In genomic region chr7:99380491-99381213, GRCm38 (mm10) we compare ENCODE assay signal across 8 mouse cellular contexts. TPM values are rescaled to one million over a fixed set of nuclear protein-coding genes. Genes with fewer than 3 reads are reported as not detected.
DNase-seq lines count a peak whose midpoint lies in the region; ATAC-seq and TF ChIP-seq lines count a peak whose summit lies in the region.

No protein-coding gene starts in this region.

- no peak for DNase-seq in frontal cortex, postnatal 25 days (ENCODE audit: low spot score in 2 of 2)
- DNase-seq in cerebellum, postnatal 25 days: peak; percentile 37 to 57
- peak; percentile 14 for DNase-seq in heart, postnatal 0 days (ENCODE audit: low spot score)
- DNase-seq in gastrocnemius, postnatal 14 days: no peak

- peaks cover 3% of the 10 kb centered on the region for H3K9me3 ChIP-seq in E14TG2a.4 (ENCODE audit: low read length)
- H3K9me3 ChIP-seq in heart, postnatal 0 days (replicated peaks; ENCODE audit: control insufficient read depth, low read length): no peaks in the 10 kb centered on the region
- no peaks in the 10 kb centered on the region for H3K9me3 ChIP-seq in limb, embryonic 15.5 days
- no peaks in the 10 kb centered on the region for H3K9me3 ChIP-seq in neural tube, embryonic 12.5 days

- H3K4me1 ChIP-seq in E14TG2a.4 (replicated peaks; ENCODE audit: low read depth, low read length): peaks cover 31% of the 10 kb centered on the region
- H3K4me1 ChIP-seq in heart, postnatal 0 days (ENCODE audit: control insufficient read depth, insufficient read depth): peaks cover 45% of the 10 kb centered on the region
- peaks cover 43% of the 10 kb centered on the region for H3K4me1 ChIP-seq in limb, embryonic 15.5 days
- peaks cover 54% of the 10 kb centered on the region for H3K4me1 ChIP-seq in neural tube, embryonic 12.5 days

- peak; percentile 64 for ATAC-seq in frontal cortex, adult (ENCODE audit: low TSS enrichment)
- peak; percentile 28 for ATAC-seq in heart, postnatal 0 days (ENCODE audit: insufficient read depth, low read depth)
- peak; percentile 74 for ATAC-seq in limb, embryonic 15.5 days (ENCODE audit: insufficient number of reproducible peaks, low FRiP score, low TSS enrichment, low read depth)
- ATAC-seq in neural tube, embryonic 12.5 days (ENCODE audit: low FRiP score, low read depth): peak; percentile 54

- peak overlapping the region; percentile 79 for H3K9ac ChIP-seq in heart, postnatal 0 days (replicated peaks; ENCODE audit: low read depth, low read length)
- peak overlapping the region; percentile 68 for H3K9ac ChIP-seq in limb, embryonic 15.5 days
- peak overlapping the region; percentile 85 for H3K9ac ChIP-seq in neural tube, embryonic 12.5 days

- peaks cover 88% of the 10 kb centered on the region for H3K27me3 ChIP-seq in E14TG2a.4 (ENCODE audit: insufficient read depth, low read length)
- no peaks in the 10 kb centered on the region for H3K27me3 ChIP-seq in heart, postnatal 0 days (ENCODE audit: control insufficient read depth, insufficient read depth, low read length)
- peaks cover 8% of the 10 kb centered on the region; the same call in 1 of the 2 replicates for H3K27me3 ChIP-seq in limb, embryonic 15.5 days
- 0 out of 2 replicates have a peak, but pooled peaks cover 7% of the 10 kb centered on the region for H3K27me3 ChIP-seq in neural tube, embryonic 12.5 days (replicated peaks)

- no peak for TF ChIP-seq EP300 in heart, postnatal 0 days (IDR thresholded peaks at IDR 0.05; ENCODE audit: low read depth)

- peak; percentile 37 for TF ChIP-seq CTCF in E14TG2a.4 (conservative IDR thresholded peaks at IDR 0.05; ENCODE audit: low read length)
- peak; percentile 43 for TF ChIP-seq CTCF in heart, postnatal 0 days (IDR thresholded peaks at IDR 0.05; ENCODE audit: low read depth)

- H3K36me3 ChIP-seq in E14TG2a.4 (ENCODE audit: insufficient read depth, low read length): no peaks in the 10 kb centered on the region
- H3K36me3 ChIP-seq in heart, postnatal 0 days (replicated peaks; ENCODE audit: control insufficient read depth, insufficient read depth, low read length): no peaks in the 10 kb centered on the region
- H3K36me3 ChIP-seq in limb, embryonic 15.5 days: no peaks in the 10 kb centered on the region
- H3K36me3 ChIP-seq in neural tube, embryonic 12.5 days: no peaks in the 10 kb centered on the region

- H3K27ac ChIP-seq in heart, postnatal 0 days (ENCODE audit: low read depth): peak overlapping the region; percentile 81
- peak overlapping the region; percentile 97 for H3K27ac ChIP-seq in limb, embryonic 15.5 days
- H3K27ac ChIP-seq in neural tube, embryonic 12.5 days: peak overlapping the region; percentile 91

- intact Hi-C loops in gastrocnemius, postnatal 14 days (cut with DNase I; ENCODE audit: low total_unique reads): no loop called here

- 1% methylated on average over 24 of the region's 24 CpGs for WGBS in heart, postnatal 0 days
- WGBS in limb, embryonic 15.5 days: under 1% methylated on average over 24 of the region's 24 CpGs
- 1% methylated on average over 24 of the region's 24 CpGs for WGBS in neural tube, embryonic 12.5 days

- peak overlapping the region; percentile 81 for H3K4me3 ChIP-seq in E14TG2a.4 (replicated peaks; ENCODE audit: low read length)
- H3K4me3 ChIP-seq in heart, postnatal 0 days (ENCODE audit: low read depth, low read length): peak overlapping the region; percentile 68
- peak overlapping the region; percentile 64 for H3K4me3 ChIP-seq in limb, embryonic 15.5 days
- peak overlapping the region; percentile 70 for H3K4me3 ChIP-seq in neural tube, embryonic 12.5 days

- H3K4me2 ChIP-seq in heart, postnatal 0 days (ENCODE audit: low read depth, low read length): peak overlapping the region; percentile 82
- peak overlapping the region; percentile 97 for H3K4me2 ChIP-seq in limb, embryonic 15.5 days
- peak overlapping the region; percentile 90 for H3K4me2 ChIP-seq in neural tube, embryonic 12.5 days (replicated peaks)

RNA-seq across cellular contexts. Expression of gene Gdpd5, which starts 0.6 kb away (rescaled TPM):
- total RNA-seq in heart, postnatal 0 days (2014; rRNA removed; ENCODE audit: low replicate concordance): 35.9 and 47.8 TPM in 2 replicates
- 24.4 and 28.9 TPM in 2 replicates for polyA plus RNA-seq in heart, postnatal 0 days (2015; fragmentation: Nextera tagmentation; extraction: Ambion mirVana)
- 13.8 and 15.9 TPM in 2 replicates for polyA plus RNA-seq in limb, embryonic 15.5 days (2015; fragmentation: Nextera tagmentation; extraction: Ambion mirVana)
- 51.6 and 60.8 TPM in 2 replicates for polyA plus RNA-seq in neural tube, embryonic 12.5 days (2016; fragmentation: Nextera tagmentation; extraction: Ambion mirVana)
- 1 to 10 TPM; 7.4 to 8.5 TPM for total RNA-seq in gastrocnemius, postnatal 14 days (2021)

RNA-seq across cellular contexts. Expression of gene Serpinh1, which starts 27.6 kb away (rescaled TPM):
- total RNA-seq in heart, postnatal 0 days (2014; rRNA removed; ENCODE audit: low replicate concordance): 811 and 864 TPM in 2 replicates
- polyA plus RNA-seq in heart, postnatal 0 days (2015; fragmentation: Nextera tagmentation; extraction: Ambion mirVana): 522 and 571 TPM in 2 replicates
- polyA plus RNA-seq in limb, embryonic 15.5 days (2015; fragmentation: Nextera tagmentation; extraction: Ambion mirVana): 2,485 and 2,692 TPM in 2 replicates
- 640 and 651 TPM in 2 replicates for polyA plus RNA-seq in neural tube, embryonic 12.5 days (2016; fragmentation: Nextera tagmentation; extraction: Ambion mirVana)
- 100 to 1,000 TPM; 190 to 248 TPM for total RNA-seq in gastrocnemius, postnatal 14 days (2021)

Comparison
In these comparisons a context has a peak if more than half of its experiments do, and no peak if none do; other contexts are left out.
1. DNase-seq: peak in cerebellum, postnatal 25 days (2 of 2) and heart, postnatal 0 days (single experiment); none in frontal cortex, postnatal 25 days (0 of 2) and gastrocnemius, postnatal 14 days (single experiment).
2. Peak in every context shown above with its lines, with median percentiles within 50 percentile points of each other: ATAC-seq, H3K4me3 ChIP-seq, H3K27ac ChIP-seq, H3K4me2 ChIP-seq and H3K9ac ChIP-seq.